ENCODE assay signal across 15 mouse cellular contexts in the genomic region with DNA sequence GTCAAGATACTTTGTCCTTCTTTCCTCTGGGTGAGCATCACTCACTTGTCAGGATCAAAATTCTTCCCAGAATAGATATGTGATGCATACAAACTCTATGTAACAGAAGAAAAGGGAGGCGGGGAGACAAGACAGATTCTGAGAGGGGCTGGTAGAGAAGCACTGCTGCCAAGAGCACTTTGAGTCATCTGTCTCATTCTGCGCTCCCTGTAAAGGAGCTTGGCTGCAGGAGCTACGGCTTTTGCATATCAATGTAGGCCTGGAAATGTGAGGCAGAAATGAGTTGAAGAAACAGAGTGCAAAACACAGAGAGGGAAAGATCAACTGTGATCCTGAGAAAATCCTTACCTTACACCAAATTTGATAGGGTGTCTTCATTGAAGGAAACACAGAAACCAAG.
A peak's percentile ranks its signal among the peaks of the same experiment; 100 is the strongest.
DNase-seq lines count a peak whose midpoint lies in the region; ATAC-seq lines count a peak whose summit lies in the region.
"Had no signal": no experiment of that assay in that cellular context is flagged by ENCODE, and none has a peak within 500 bp of the region (broad histone marks: within the 10 kb centered on the region; RNA-seq: fewer than 3 reads in every experiment).

No protein-coding gene starts in this region.

- H3K27me3 ChIP-seq in hindbrain, embryonic 16.5 days (replicated peaks; ENCODE audit: control insufficient read depth, insufficient read depth, low read length): no peaks in the 10 kb centered on the region
- H3K27me3 ChIP-seq in hindbrain, embryonic 12.5 days: no peaks in the 10 kb centered on the region
- no peaks in the 10 kb centered on the region for H3K27me3 ChIP-seq in forebrain, embryonic 16.5 days (replicated peaks; ENCODE audit: control insufficient read depth, insufficient read depth, low read length)
- H3K27me3 ChIP-seq in hindbrain, embryonic 10.5 days (ENCODE audit: insufficient read depth, poor library complexity, severe bottlenecking): no peaks in the 10 kb centered on the region
- H3K27me3 ChIP-seq: embryonic facial prominence, embryonic 13.5 days; lung, embryonic 15.5 days; midbrain, embryonic 12.5 days had no signal

- H3K36me3 ChIP-seq in hindbrain, embryonic 16.5 days (ENCODE audit: control insufficient read depth, insufficient read depth, low read length): no peaks in the 10 kb centered on the region
- H3K36me3 ChIP-seq in hindbrain, embryonic 12.5 days: no peaks in the 10 kb centered on the region
- H3K36me3 ChIP-seq in forebrain, embryonic 16.5 days (ENCODE audit: control insufficient read depth, insufficient read depth): no peaks in the 10 kb centered on the region
- H3K36me3 ChIP-seq in hindbrain, embryonic 10.5 days: no peaks in the 10 kb centered on the region
- H3K36me3 ChIP-seq: embryonic facial prominence, embryonic 13.5 days; lung, embryonic 15.5 days; midbrain, embryonic 12.5 days had no signal

- intact Hi-C loops in heart, postnatal 10 days (cut with DNase I): no loop called here

- H3K27ac ChIP-seq in hindbrain, embryonic 16.5 days (ENCODE audit: low read depth, low read length): peak overlapping the region; percentile 31; the same call in 1 of the 2 replicates
- H3K27ac ChIP-seq in hindbrain, embryonic 12.5 days: no peak overlapping the region
- H3K27ac ChIP-seq in forebrain, embryonic 16.5 days (ENCODE audit: low read length): 0 out of 2 replicates have a peak overlapping the region, but pooled peaks have one; percentile 38
- no peak overlapping the region for H3K27ac ChIP-seq in hindbrain, embryonic 10.5 days
- H3K27ac ChIP-seq: embryonic facial prominence, embryonic 13.5 days; lung, embryonic 15.5 days; midbrain, embryonic 12.5 days had no signal

- H3K4me1 ChIP-seq in hindbrain, embryonic 16.5 days (ENCODE audit: control insufficient read depth, insufficient read depth, low read depth, low read length): no peaks in the 10 kb centered on the region
- no peaks in the 10 kb centered on the region for H3K4me1 ChIP-seq in hindbrain, embryonic 12.5 days
- H3K4me1 ChIP-seq in forebrain, embryonic 16.5 days (replicated peaks; ENCODE audit: control insufficient read depth, insufficient read depth, low read length): peaks cover 3% of the 10 kb centered on the region
- peaks cover under 1% of the 10 kb centered on the region; the same call in 1 of the 2 replicates for H3K4me1 ChIP-seq in hindbrain, embryonic 10.5 days (replicated peaks)
- H3K4me1 ChIP-seq: embryonic facial prominence, embryonic 13.5 days; lung, embryonic 15.5 days; midbrain, embryonic 12.5 days had no signal

- no peak overlapping the region for H3K4me2 ChIP-seq in hindbrain, embryonic 16.5 days (ENCODE audit: low read length)
- no peak overlapping the region for H3K4me2 ChIP-seq in hindbrain, embryonic 12.5 days (replicated peaks)
- H3K4me2 ChIP-seq in forebrain, embryonic 16.5 days (ENCODE audit: low read length): no peak overlapping the region
- H3K4me2 ChIP-seq: embryonic facial prominence, embryonic 13.5 days; lung, embryonic 15.5 days; midbrain, embryonic 12.5 days had no signal

- no peak overlapping the region for H3K9ac ChIP-seq in hindbrain, embryonic 16.5 days (ENCODE audit: low read depth, low read length)
- no peak overlapping the region for H3K9ac ChIP-seq in hindbrain, embryonic 12.5 days
- no peak overlapping the region for H3K9ac ChIP-seq in forebrain, embryonic 16.5 days (replicated peaks; ENCODE audit: low read depth, low read length)
- H3K9ac ChIP-seq: embryonic facial prominence, embryonic 13.5 days; lung, embryonic 15.5 days; midbrain, embryonic 12.5 days had no signal

- peak; percentile 11 to 57 for DNase-seq in layer of hippocampus, postnatal 14 days (ENCODE audit: low spot score in 2 of 2)
- peak; percentile 64 to 74 for DNase-seq in right cerebral cortex, postnatal 10 days (ENCODE audit: low spot score in 2 of 2)
- no peak for DNase-seq in kidney, postnatal 4 days
- DNase-seq in heart, postnatal 10 days: no peak
- no peak for DNase-seq in hindbrain, embryonic 10.5 days (ENCODE audit: low spot score)
- DNase-seq: adrenal gland, postnatal 36 days; cerebellum, adult 8-10 months; gastrocnemius, postnatal 10 days; kidney, adult 9 months had no signal

- WGBS in hindbrain, embryonic 16.5 days: 46% methylated on average over 3 of the region's 3 CpGs
- WGBS in hindbrain, embryonic 12.5 days: 54% methylated on average over 3 of the region's 3 CpGs
- WGBS in forebrain, embryonic 16.5 days: 26% methylated on average over 3 of the region's 3 CpGs
- 74% methylated on average over 3 of the region's 3 CpGs for WGBS in hindbrain, embryonic 10.5 days

- H3K4me3 ChIP-seq in hindbrain, embryonic 16.5 days (ENCODE audit: low read length): no peak overlapping the region
- no peak overlapping the region for H3K4me3 ChIP-seq in hindbrain, embryonic 12.5 days
- H3K4me3 ChIP-seq in forebrain, embryonic 16.5 days (replicated peaks; ENCODE audit: low read length): no peak overlapping the region
- no peak overlapping the region for H3K4me3 ChIP-seq in hindbrain, embryonic 10.5 days
- H3K4me3 ChIP-seq: embryonic facial prominence, embryonic 13.5 days; lung, embryonic 15.5 days; midbrain, embryonic 12.5 days had no signal

- peak; percentile 81 for ATAC-seq in hindbrain, embryonic 16.5 days
- ATAC-seq in hindbrain, embryonic 12.5 days (ENCODE audit: low FRiP score): no peak
- peak; percentile 94 for ATAC-seq in forebrain, embryonic 16.5 days

- no peaks in the 10 kb centered on the region for H3K9me3 ChIP-seq in hindbrain, embryonic 16.5 days (ENCODE audit: control insufficient read depth, low read length)
- H3K9me3 ChIP-seq in hindbrain, embryonic 12.5 days (replicated peaks): no peaks in the 10 kb centered on the region
- no peaks in the 10 kb centered on the region for H3K9me3 ChIP-seq in forebrain, embryonic 16.5 days (ENCODE audit: control insufficient read depth, low read length)
- H3K9me3 ChIP-seq in hindbrain, embryonic 10.5 days: no peaks in the 10 kb centered on the region
- H3K9me3 ChIP-seq: embryonic facial prominence, embryonic 13.5 days; lung, embryonic 15.5 days; midbrain, embryonic 12.5 days had no signal

Comparison
In these comparisons a context has a peak if more than half of its experiments do, and no peak if none do; other contexts are left out.
1. H3K27ac ChIP-seq: peak in hindbrain, embryonic 16.5 days (single experiment) and forebrain, embryonic 16.5 days (single experiment); none in hindbrain, embryonic 12.5 days (single experiment) and hindbrain, embryonic 10.5 days (single experiment).
2. DNase-seq: peak in layer of hippocampus, postnatal 14 days (2 of 2) and right cerebral cortex, postnatal 10 days (2 of 2); none in kidney, postnatal 4 days (0 of 2), heart, postnatal 10 days (0 of 2) and hindbrain, embryonic 10.5 days (single experiment).